Mouse (Mus musculus): ENCODE measurements at regions not wholly inside any gene's neighbourhood (a gene's known extent, or its start where the extent isn't known, plus 50 kb on each side); places are given as distances from the start of the nearest gene placed in this dataset.
A peak's percentile ranks its signal among the peaks of the same experiment; 100 is the strongest.

DNA sequence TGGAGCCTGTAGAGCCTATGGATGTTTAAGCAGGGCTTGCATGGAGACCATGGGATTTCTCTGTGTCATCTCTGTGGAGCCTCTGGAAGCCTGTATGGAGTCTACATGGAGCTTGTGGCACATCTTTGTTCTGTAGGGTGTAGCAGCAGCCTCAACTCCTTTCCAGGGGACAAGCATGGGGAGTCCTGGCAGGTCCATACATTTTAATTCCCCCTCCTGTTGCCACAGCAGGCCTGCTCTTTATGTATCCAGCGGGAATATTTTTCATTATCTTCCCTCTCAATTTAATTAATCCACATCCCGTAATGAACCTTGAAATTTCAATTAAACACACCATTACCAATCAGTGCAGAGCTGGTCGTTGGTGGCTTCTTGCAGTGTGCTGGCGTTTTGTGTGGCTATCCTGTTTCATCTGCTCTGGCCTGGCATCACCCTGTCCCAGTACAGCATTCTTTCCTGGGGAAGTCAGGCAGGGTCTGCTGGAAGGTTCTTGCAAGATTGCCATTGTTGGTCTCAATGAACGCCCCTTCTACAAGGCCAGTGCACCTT is 81.8 kb upstream of the Hdac4 start:
- no peak for TF ChIP-seq CTCF (IDR thresholded peaks at IDR 0.05; ENCODE audit: low read depth)
- no peak overlapping the region for H3K4me2 ChIP-seq (ENCODE audit: low read length)
- H3K9me3 ChIP-seq (replicated peaks; ENCODE audit: low read length), result no peaks in the 10 kb centered on the region
- H3K27ac ChIP-seq, result no peak overlapping the region
- DNase-seq (ENCODE audit: low spot score) (no peak), ATAC-seq (replicated peaks; ENCODE audit: low FRiP score, low read depth) (no peak)
- H3K9ac ChIP-seq (ENCODE audit: low read depth, low read length), result no peak overlapping the region
- no peak overlapping the region for H3K4me3 ChIP-seq (replicated peaks; ENCODE audit: low read depth, low read length)
- no peaks in the 10 kb centered on the region for H3K36me3 ChIP-seq (ENCODE audit: insufficient read depth, low read length)
- 80% methylated on average over 5 of the region's 5 CpGs for WGBS
- H3K27me3 ChIP-seq (ENCODE audit: insufficient read depth, low read length), result no peaks in the 10 kb centered on the region
- H3K4me1 ChIP-seq (replicated peaks; ENCODE audit: insufficient read depth, low read length), result no peaks in the 10 kb centered on the region

DNA sequence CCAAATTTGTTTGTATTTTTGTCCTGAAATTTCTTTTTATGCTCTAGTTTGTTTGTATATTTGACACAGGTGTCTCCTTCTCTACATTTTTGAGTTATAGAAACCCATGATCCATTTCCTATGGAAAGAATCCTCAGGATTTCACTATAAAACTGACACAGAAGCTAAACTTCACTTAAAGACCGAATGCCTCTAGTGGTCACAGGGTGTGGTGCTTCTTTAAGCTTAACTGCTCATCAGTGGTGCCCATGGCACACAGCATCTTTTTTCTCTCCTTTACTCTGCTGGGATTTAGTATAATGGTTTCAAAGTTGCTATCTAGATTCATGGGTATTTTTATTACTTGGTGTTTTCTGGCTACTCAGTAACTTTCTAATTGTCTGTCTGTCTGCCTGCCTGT is 79.9 kb upstream of the Hdac4 start:
- Histone ChIP-seq H3K4me2 (ENCODE audit: low read length) (no peak overlapping the region), H3K36me3 (ENCODE audit: insufficient read depth, low read length) (no peaks in the 10 kb centered on the region), H3K27ac (no peak overlapping the region), H3K27me3 (ENCODE audit: insufficient read depth, low read length) (no peaks in the 10 kb centered on the region), H3K4me1 (replicated peaks; ENCODE audit: insufficient read depth, low read length) (no peaks in the 10 kb centered on the region), H3K9ac (ENCODE audit: low read depth, low read length) (no peak overlapping the region), H3K9me3 (replicated peaks; ENCODE audit: low read length) (no peaks in the 10 kb centered on the region), H3K4me3 (replicated peaks; ENCODE audit: low read depth, low read length) (no peak overlapping the region)
- WGBS, result 59% methylated on average over 1 of the region's 1 CpGs
- no peak for DNase-seq (ENCODE audit: low spot score)
- TF ChIP-seq CTCF (IDR thresholded peaks at IDR 0.05; ENCODE audit: low read depth), result peak; percentile 22; the same call in 1 of the 2 replicates
- ATAC-seq (replicated peaks; ENCODE audit: low FRiP score, low read depth), result no peak

DNA sequence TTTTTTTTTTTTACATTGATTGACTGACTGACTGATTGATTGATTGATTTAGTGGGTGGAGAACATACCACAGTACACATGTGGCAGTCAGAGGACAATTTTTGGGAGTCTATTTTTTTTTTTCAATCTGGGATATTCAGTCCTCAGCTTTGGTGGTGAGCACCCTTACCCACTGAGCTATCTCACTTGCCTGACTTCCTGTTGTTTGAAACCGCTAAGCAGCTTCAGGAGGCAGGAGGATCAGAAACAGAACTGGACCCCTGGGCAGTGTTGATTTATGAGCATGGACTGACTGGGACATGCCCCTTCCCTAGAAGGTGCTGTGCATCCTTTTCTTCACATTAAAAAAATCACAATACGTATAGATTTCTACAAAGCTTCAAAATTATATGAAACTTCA is 78.3 kb upstream of the Hdac4 start:
- Histone ChIP-seq H3K4me3 (replicated peaks; ENCODE audit: low read depth, low read length) (no peak overlapping the region), H3K4me1 (replicated peaks; ENCODE audit: insufficient read depth, low read length) (no peaks in the 10 kb centered on the region), H3K27ac (no peak overlapping the region), H3K27me3 (ENCODE audit: insufficient read depth, low read length) (no peaks in the 10 kb centered on the region), H3K9me3 (replicated peaks; ENCODE audit: low read length) (no peaks in the 10 kb centered on the region), H3K4me2 (ENCODE audit: low read length) (no peak overlapping the region), H3K36me3 (ENCODE audit: insufficient read depth, low read length) (no peaks in the 10 kb centered on the region), H3K9ac (ENCODE audit: low read depth, low read length) (no peak overlapping the region)
- no peak for ATAC-seq (replicated peaks; ENCODE audit: low FRiP score, low read depth)
- 68% methylated on average over 2 of the region's 2 CpGs for WGBS
- DNase-seq (ENCODE audit: low spot score), result no peak
- TF ChIP-seq CTCF (IDR thresholded peaks at IDR 0.05; ENCODE audit: low read depth), result no peak

DNA sequence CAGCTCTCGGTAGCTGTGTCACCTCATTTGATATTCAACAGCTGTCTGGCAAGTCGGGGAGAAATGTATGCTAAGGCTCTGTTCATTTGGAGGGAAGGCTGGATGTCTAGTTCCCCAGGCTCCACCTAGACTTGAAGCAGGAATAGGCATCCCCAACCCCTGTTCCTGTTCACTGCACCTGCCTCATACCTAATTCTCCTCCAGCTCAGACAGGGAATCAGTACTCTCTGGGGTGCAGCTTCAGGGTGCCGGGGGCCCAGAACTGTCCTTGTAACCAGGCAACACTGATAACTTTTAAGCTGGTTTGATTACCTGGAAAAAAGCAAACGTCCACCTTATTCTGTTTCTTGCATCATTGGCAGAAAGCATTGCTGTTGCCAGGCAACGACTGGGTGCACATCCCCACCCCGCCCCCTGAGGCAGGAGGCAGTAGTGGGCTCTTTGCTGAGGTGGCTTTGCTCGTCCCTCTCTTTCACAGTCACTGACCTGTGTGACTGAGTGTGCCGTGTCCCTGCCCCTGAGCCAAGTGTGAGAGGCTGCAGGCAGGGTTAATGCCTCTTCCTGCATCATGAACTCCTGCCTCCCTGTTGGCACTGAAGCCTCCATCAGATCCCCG is 76.3 kb upstream of the Hdac4 start:
- no peaks in the 10 kb centered on the region for H3K27me3 ChIP-seq (ENCODE audit: insufficient read depth, low read length)
- TF ChIP-seq CTCF (IDR thresholded peaks at IDR 0.05; ENCODE audit: low read depth), result no peak
- H3K9ac ChIP-seq (ENCODE audit: low read depth, low read length), result no peak overlapping the region
- no peaks in the 10 kb centered on the region for H3K36me3 ChIP-seq (ENCODE audit: insufficient read depth, low read length)
- WGBS, result 43% methylated on average over 9 of the region's 9 CpGs
- H3K27ac ChIP-seq, result no peak overlapping the region
- H3K4me1 ChIP-seq (replicated peaks; ENCODE audit: insufficient read depth, low read length), result no peaks in the 10 kb centered on the region
- DNase-seq (ENCODE audit: low spot score) (no peak), ATAC-seq (replicated peaks; ENCODE audit: low FRiP score, low read depth) (no peak)
- no peak overlapping the region for H3K4me3 ChIP-seq (replicated peaks; ENCODE audit: low read depth, low read length)
- no peak overlapping the region for H3K4me2 ChIP-seq (ENCODE audit: low read length)
- H3K9me3 ChIP-seq (replicated peaks; ENCODE audit: low read length), result no peaks in the 10 kb centered on the region

DNA sequence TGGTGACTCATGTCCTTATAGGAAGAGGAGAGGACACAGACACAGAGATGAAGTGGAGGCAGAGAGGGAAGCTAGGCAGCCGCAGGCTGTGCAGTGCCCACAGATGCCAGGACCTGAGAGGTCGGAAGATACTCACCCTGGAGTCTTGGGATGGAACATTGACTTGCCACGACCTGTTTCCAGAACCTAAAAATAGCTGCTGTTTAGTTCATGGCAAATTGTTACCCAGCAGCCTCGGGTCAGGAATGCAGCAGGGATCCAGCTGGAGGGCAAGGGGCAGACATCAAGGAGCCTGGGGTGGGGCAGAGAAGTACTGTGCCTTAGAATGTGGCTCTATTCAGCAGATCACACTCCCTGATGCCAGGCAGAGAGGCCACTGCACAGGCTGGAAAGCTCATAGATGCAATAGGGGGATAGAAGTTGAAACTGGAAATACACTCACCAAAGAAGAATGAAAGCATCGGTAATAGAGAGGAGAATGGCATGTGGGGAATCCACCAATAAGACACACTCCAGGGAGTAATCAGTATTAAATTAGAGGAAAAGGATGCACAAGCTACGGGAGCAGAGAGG is 75.1 kb upstream of the Hdac4 start:
- WGBS, result 48% methylated on average over 6 of the region's 6 CpGs

DNA sequence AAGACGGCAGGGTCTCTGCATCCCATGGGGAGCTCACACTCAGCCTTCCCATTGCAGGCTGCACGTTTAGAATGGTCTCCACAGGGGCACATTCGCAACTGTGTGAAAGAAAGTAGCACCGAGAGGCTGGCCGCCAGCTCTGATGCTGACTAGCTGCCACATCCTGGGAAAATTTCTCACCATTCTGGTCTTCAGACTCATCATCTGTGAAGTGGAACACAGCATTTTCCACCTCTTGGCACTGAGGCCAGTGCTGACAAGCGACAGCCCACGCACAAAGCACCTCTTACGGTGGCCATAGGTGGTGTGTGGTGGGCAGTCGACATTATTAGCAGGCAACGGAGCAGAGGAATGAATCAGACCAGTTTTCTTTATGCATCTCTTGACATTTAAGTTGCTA is 74.0 kb upstream of the Hdac4 start:
- 45% methylated on average over 10 of the region's 10 CpGs for WGBS

More for the DNA sequence above, 75.1 kb upstream of the Hdac4 start:
- TF ChIP-seq CTCF (IDR thresholded peaks at IDR 0.05; ENCODE audit: low read depth), result no peak
- DNase-seq (ENCODE audit: low spot score) (no peak), ATAC-seq (replicated peaks; ENCODE audit: low FRiP score, low read depth) (no peak)
- H3K4me3 ChIP-seq (replicated peaks; ENCODE audit: low read depth, low read length), result no peak overlapping the region
- H3K4me1 ChIP-seq (replicated peaks; ENCODE audit: insufficient read depth, low read length), result no peaks in the 10 kb centered on the region
- no peak overlapping the region for H3K9ac ChIP-seq (ENCODE audit: low read depth, low read length)
- no peak overlapping the region for H3K27ac ChIP-seq
- no peaks in the 10 kb centered on the region for H3K9me3 ChIP-seq (replicated peaks; ENCODE audit: low read length)
- no peak overlapping the region for H3K4me2 ChIP-seq (ENCODE audit: low read length)
- no peaks in the 10 kb centered on the region for H3K36me3 ChIP-seq (ENCODE audit: insufficient read depth, low read length)
- H3K27me3 ChIP-seq (ENCODE audit: insufficient read depth, low read length), result no peaks in the 10 kb centered on the region

More for the DNA sequence above, 74.0 kb upstream of the Hdac4 start:
- Histone ChIP-seq H3K4me1 (replicated peaks; ENCODE audit: insufficient read depth, low read length) (no peaks in the 10 kb centered on the region), H3K9ac (ENCODE audit: low read depth, low read length) (no peak overlapping the region), H3K36me3 (ENCODE audit: insufficient read depth, low read length) (no peaks in the 10 kb centered on the region), H3K4me3 (replicated peaks; ENCODE audit: low read depth, low read length) (no peak overlapping the region), H3K4me2 (ENCODE audit: low read length) (no peak overlapping the region), H3K27me3 (ENCODE audit: insufficient read depth, low read length) (no peaks in the 10 kb centered on the region), H3K9me3 (replicated peaks; ENCODE audit: low read length) (no peaks in the 10 kb centered on the region), H3K27ac (no peak overlapping the region)
- DNase-seq (ENCODE audit: low spot score) (no peak), ATAC-seq (replicated peaks; ENCODE audit: low FRiP score, low read depth) (no peak)
- TF ChIP-seq CTCF (IDR thresholded peaks at IDR 0.05; ENCODE audit: low read depth), result no peak

Data from kidney, postnatal 0 days (tissue).